Mouse (Mus musculus) bone marrow macrophage, adult 2 months (primary cell): Measurements from ENCODE around the gene Ticrr. TPM values are rescaled to one million over a fixed set of nuclear protein-coding genes. Genes with fewer than 3 reads are reported as not detected.

ENCODE experiments used
- H3K27ac ChIP-seq: 2 replicates; pipeline ENCODE4 v1.5.1; 2012; ENCODE audit warnings: low read depth, low read length; ENCODE audit not compliant: insufficient read depth
- H3K4me1 ChIP-seq: 2 replicates; pipeline ENCODE4 v1.6.1; 2012; ENCODE audit warnings: low read length; ENCODE audit not compliant: control insufficient read depth, insufficient read depth
- H3K4me3 ChIP-seq: 2 replicates; pipeline ENCODE4 v1.5.1; 2012; ENCODE audit warnings: mild to moderate bottlenecking, low read length, moderate library complexity; ENCODE audit not compliant: insufficient read depth
- CTCF ChIP-seq: IDR thresholded peaks from 2 replicates; pipeline ENCODE4 v1.5.1; 2012; ENCODE audit warnings: low read depth, mild to moderate bottlenecking, low read length, moderate library complexity
- POLR2A ChIP-seq: IDR thresholded peaks from 2 replicates; pipeline ENCODE4 v1.6.1; 2012; ENCODE audit warnings: mild to moderate bottlenecking, low read depth, low read length, borderline replicate concordance
- polyA plus RNA-seq: library from polyadenylated mRNA; stranded (reverse); fragments of >200 nt; gene quantifications from 2 replicates; pipeline ENCODE4 v1.2.4, GENCODE M21; 2012; ENCODE audit not compliant: missing spikeins, insufficient read depth, insufficient read length

The Ticrr gene
- 3.5 and 4.6 TPM in 2 replicates for polyA plus RNA-seq

GRCm38 (mm10) chr7:79659578-79660290 is at the start of gene Ticrr:
Gene Ticrr, plus strand, starts transcription at chr7:79660196.
- TF ChIP-seq CTCF (no peak), POLR2A (no peak)
- H3K4me3 ChIP-seq, result peak within 1 kb of the TSS; percentile 94
- peaks cover 7% of the 10 kb centered on the region for H3K4me1 ChIP-seq
- H3K27ac ChIP-seq, result no peak within 1 kb of the TSS

DNA sequence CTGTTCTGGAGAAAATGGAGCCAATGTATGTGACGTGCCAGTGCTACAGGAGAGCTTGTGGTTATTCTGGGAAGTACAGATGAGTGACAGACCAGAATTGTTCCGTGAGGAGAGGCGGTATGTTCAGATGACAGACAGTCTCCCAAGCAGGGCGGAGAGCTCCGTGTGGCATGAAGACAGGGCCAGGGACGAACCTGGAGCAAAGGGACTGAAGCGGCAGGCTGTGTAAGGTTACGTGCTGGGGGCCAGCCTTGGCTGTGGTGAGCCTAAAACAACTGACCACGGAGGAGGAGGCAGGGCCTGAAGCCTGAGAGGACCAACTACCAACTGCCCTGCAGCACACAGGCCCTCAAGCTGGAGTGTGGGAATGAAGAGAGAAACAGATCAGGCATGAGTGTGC is 48.1 kb upstream of the Ticrr start:
- TF ChIP-seq POLR2A (no peak), CTCF (no peak)
- Histone ChIP-seq H3K4me1 (peaks cover 4% of the 10 kb centered on the region; the same call in 1 of the 2 replicates), H3K27ac (no peak overlapping the region), H3K4me3 (no peak overlapping the region)

- H3K4me1 ChIP-seq, result no peaks in the 10 kb centered on the region; the same call in 1 of the 2 replicates
- H3K27ac ChIP-seq, result no peak overlapping the region
- no peak overlapping the region for H3K4me3 ChIP-seq
- TF ChIP-seq CTCF (peak; percentile 84), POLR2A (no peak)
These were observed 47.2 kb upstream of the Ticrr start for GRCm38 (mm10) chr7:79612783-79613182.

DNA sequence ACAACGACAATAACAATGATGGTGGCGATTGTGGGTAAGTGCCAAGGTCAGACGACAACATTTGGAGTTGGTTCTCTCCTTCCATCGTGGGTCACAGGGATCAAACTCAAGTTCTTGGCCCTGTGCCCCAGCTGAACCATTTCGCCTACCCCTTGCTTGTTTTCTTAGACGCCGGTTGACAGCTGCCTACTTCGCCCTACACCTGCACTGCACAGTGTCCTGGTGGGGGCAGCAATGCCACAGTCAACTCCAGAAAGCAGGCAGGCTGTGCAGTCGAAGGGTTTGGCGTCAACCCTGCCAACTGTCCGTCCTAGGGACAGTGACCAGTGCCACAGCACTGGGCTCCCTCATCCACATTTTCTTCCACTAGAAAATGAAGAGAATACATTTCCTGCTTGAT is 46.7 kb upstream of the Ticrr start:
- H3K4me3 ChIP-seq, result no peak overlapping the region
- H3K4me1 ChIP-seq, result no peaks in the 10 kb centered on the region
- no peak for TF ChIP-seq CTCF
- no peak overlapping the region for H3K27ac ChIP-seq

DNA sequence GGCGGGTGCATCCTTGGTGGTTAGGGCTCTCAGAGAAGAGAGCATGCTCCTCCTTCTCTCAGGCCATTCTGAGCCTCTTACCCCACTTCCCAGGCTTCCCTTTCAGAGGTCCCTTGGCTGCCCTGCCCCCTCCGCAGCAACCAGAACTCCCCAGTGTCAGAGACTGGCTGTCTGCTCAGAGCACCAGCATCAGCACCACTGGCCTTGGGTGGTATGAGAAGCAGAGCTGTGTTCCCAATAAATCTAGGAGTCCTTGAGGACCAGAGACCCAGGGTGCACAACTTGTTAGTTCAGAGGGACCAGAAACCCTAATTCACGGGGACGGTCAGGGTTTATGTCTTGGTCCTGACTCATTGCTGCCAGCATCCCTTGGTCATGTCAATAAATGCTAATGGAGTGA is 45.0 kb upstream of the Ticrr start:
- H3K4me1 ChIP-seq, result no peaks in the 10 kb centered on the region
- TF ChIP-seq POLR2A, result no peak

GRCm38 (mm10) chr7:79615941-79616340 is 44.1 kb upstream of the Ticrr start:
- H3K27ac ChIP-seq, result no peak overlapping the region
- no peak for TF ChIP-seq CTCF
- TF ChIP-seq POLR2A, result no peak

More for the DNA sequence above, 45.0 kb upstream of the Ticrr start:
- H3K27ac ChIP-seq, result no peak overlapping the region
- no peak overlapping the region for H3K4me3 ChIP-seq

DNA sequence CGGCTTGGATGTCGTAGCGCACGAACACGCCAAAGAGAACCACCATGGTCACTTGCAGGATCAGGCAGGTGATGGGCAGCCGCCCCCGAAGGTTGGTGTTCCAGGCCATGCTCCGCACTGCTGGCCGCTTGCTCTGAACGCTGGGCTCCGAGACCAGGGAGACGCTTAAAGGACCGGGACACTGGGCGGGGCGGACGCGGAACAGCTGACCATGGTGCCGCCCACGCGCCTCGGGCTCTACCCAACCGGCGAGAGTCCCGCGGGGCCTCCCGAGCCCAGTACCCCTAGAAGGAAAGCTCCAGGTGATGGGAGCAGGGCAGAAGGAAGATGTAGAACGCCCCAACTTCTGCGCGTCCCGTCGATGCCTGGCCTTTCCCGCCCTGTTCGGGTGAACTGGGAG is 42.6 kb upstream of the Ticrr start, which contains the start of gene Rhcg:
Gene Rhcg, minus strand, starts transcription at position 240 of the 400 bp plus-strand sequence.
- Histone ChIP-seq H3K27ac (no peak within 1 kb of the TSS), H3K4me3 (no peak within 1 kb of the TSS), H3K4me1 (no peaks in the 10 kb centered on the region)
- TF ChIP-seq CTCF (no peak), POLR2A (no peak)

More at GRCm38 (mm10) chr7:79615941-79616340, 44.1 kb upstream of the Ticrr start:
- H3K4me3 ChIP-seq, result no peak overlapping the region
- no peaks in the 10 kb centered on the region for H3K4me1 ChIP-seq

GRCm38 (mm10) chr7:79619493-79619892 is 40.5 kb upstream of the Ticrr start:
- Histone ChIP-seq H3K27ac (no peak overlapping the region), H3K4me3 (no peak overlapping the region), H3K4me1 (no peaks in the 10 kb centered on the region)
- TF ChIP-seq POLR2A (no peak), CTCF (no peak)

GRCm38 (mm10) chr7:79623086-79623485 is 36.9 kb upstream of the Ticrr start:
- Histone ChIP-seq H3K4me1 (no peaks in the 10 kb centered on the region), H3K4me3 (no peak overlapping the region), H3K27ac (no peak overlapping the region)
- TF ChIP-seq CTCF (no peak), POLR2A (no peak)

DNA sequence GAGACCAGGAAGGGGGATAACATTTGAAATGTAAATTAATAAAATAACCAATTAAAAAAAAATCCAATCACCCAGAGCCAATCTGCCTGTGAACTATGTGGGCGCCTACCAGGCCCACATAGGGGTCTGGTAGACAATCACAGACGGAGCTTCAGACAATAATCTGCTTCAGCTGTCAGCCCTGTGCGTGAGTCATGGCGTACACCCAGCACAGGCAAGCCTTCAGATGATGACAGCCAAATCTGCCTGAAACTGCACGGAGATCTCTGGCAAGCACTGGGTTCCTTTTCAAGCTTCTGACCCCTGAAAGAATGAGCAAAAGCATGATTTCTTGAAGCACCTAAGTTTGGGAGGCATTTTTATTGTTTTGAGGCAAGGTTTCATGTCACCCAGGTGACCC is 33.8 kb upstream of the Ticrr start:
- H3K4me3 ChIP-seq, result no peak overlapping the region
- TF ChIP-seq POLR2A, result no peak
- TF ChIP-seq CTCF, result no peak
- no peaks in the 10 kb centered on the region for H3K4me1 ChIP-seq
- H3K27ac ChIP-seq, result no peak overlapping the region
